Comparison of ENCODE assay signal across 21 mouse cellular contexts in genomic region chr9:120564247-120564646, GRCm38 (mm10). TPM values are rescaled to one million over a fixed set of nuclear protein-coding genes. Genes with fewer than 3 reads are reported as not detected.
"Had no signal": no experiment of that assay in that cellular context is flagged by ENCODE, and none has a peak within 500 bp of the region (broad histone marks: within the 10 kb centered on the region; RNA-seq: fewer than 3 reads in every experiment).

No protein-coding gene starts in this region.

- H3K27me3 ChIP-seq: lung, embryonic 15.5 days; midbrain, embryonic 12.5 days; neural tube, embryonic 13.5 days; neural tube, embryonic 15.5 days; stomach, embryonic 15.5 days had no signal

- DNase-seq: lung, adult 2 months; lung, postnatal 14 days; lung, postnatal 36 days; midbrain, embryonic 14.5 days; retina, postnatal 1 day; right cerebral cortex, adult 18-20 months; thymus, adult 2 months; thymus, postnatal 25 days; thymus, postnatal 4 days had no signal

- ATAC-seq: midbrain, embryonic 16.5 days had no signal

- H3K4me1 ChIP-seq: lung, embryonic 15.5 days; midbrain, embryonic 10.5 days; midbrain, embryonic 12.5 days; neural tube, embryonic 13.5 days; neural tube, embryonic 15.5 days; stomach, embryonic 15.5 days had no signal

- H3K36me3 ChIP-seq: lung, embryonic 15.5 days; midbrain, embryonic 10.5 days; midbrain, embryonic 12.5 days; neural tube, embryonic 13.5 days; neural tube, embryonic 15.5 days; stomach, embryonic 15.5 days had no signal

- H3K9me3 ChIP-seq: lung, embryonic 15.5 days; midbrain, embryonic 10.5 days; midbrain, embryonic 12.5 days; neural tube, embryonic 13.5 days; neural tube, embryonic 15.5 days; stomach, embryonic 15.5 days had no signal

- H3K4me2 ChIP-seq: lung, embryonic 15.5 days; midbrain, embryonic 12.5 days; neural tube, embryonic 13.5 days; neural tube, embryonic 15.5 days; stomach, embryonic 15.5 days had no signal

- H3K27ac ChIP-seq: lung, embryonic 15.5 days; macrophage; midbrain, embryonic 10.5 days; midbrain, embryonic 12.5 days; neural tube, embryonic 13.5 days; neural tube, embryonic 15.5 days; stomach, embryonic 15.5 days; stomach, postnatal 0 days had no signal

- H3K4me3 ChIP-seq: lung, embryonic 15.5 days; midbrain, embryonic 10.5 days; midbrain, embryonic 12.5 days; myocyte; neural tube, embryonic 13.5 days; neural tube, embryonic 15.5 days; stomach, embryonic 15.5 days had no signal

- H3K9ac ChIP-seq: lung, embryonic 15.5 days; midbrain, embryonic 12.5 days; neural tube, embryonic 13.5 days; neural tube, embryonic 15.5 days; stomach, embryonic 15.5 days had no signal

RNA-seq across cellular contexts. Expression of gene Entpd3, which starts 24.6 kb away (rescaled TPM):
- total RNA-seq: megakaryocyte progenitor cell, adult 5-6 weeks; megakaryocyte-erythroid progenitor cell, adult 5-6 weeks had no signal
- polyA plus RNA-seq: macrophage had no signal
